Mouse (Mus musculus) B cell, adult (primary cell): ENCODE data around the gene Gm16440. TPM values are rescaled to one million over a fixed set of nuclear protein-coding genes. Genes with fewer than 3 reads are reported as not detected.

Experiments
- total RNA-seq: library from RNA; stranded (reverse); gene quantifications from 4 replicates; pipeline ENCODE4 v1.2.4, GENCODE M21; 2023; ENCODE audit not compliant: inconsistent age

Gm16440 gene
- total RNA-seq: not detected in 4 replicates

GRCm38 (mm10) chr14:6390219-6390618 lies at the start of gene Gm16440:
Gm16440 (minus strand) TSS chr14:6390319.

GRCm38 (mm10) chr14:6412382-6412781 lies 22.3 kb upstream of the Gm16440 start, which contains the start of gene Gm3591:
Gm3591 (minus strand) TSS chr14:6412482.

GRCm38 (mm10) chr14:6343578-6343977 lies 46.5 kb downstream of the Gm16440 start, which contains the start of gene Gm3618:
Gm3618 (minus strand) TSS chr14:6343678.

Other genes starting within 250 kb of the Gm16440 start
- not detected in 4 replicates for gene Gm21560, start 171.0 kb downstream of the Gm16440 start, total RNA-seq
- 0.26 TPM in 1 of 4 replicates, not detected in the others for gene Gm3411, start 103.1 kb downstream of the Gm16440 start, total RNA-seq
- gene Gm21103, start 85.5 kb downstream of the Gm16440 start, total RNA-seq: not detected in 4 replicates
- gene Gm3618, start 46.6 kb downstream of the Gm16440 start, total RNA-seq: not detected in 4 replicates
- not detected in 4 replicates for gene Gm3591, start 22.2 kb upstream of the Gm16440 start, total RNA-seq
- not detected in 4 replicates for gene Gm3594, start 54.3 kb upstream of the Gm16440 start, total RNA-seq
- gene Gm8356, start 147.0 kb upstream of the Gm16440 start, total RNA-seq: not detected in 4 replicates
- not detected in 4 replicates for gene Gm3629, start 200.3 kb upstream of the Gm16440 start, total RNA-seq
- not detected in 4 replicates for gene Gm3460, start 232.1 kb upstream of the Gm16440 start, total RNA-seq